Mouse (Mus musculus): Measurements from ENCODE around the gene Esrrg. TPM values are rescaled to one million over a fixed set of nuclear protein-coding genes. Genes with fewer than 3 reads are reported as not detected.

The Esrrg gene
- polyA plus RNA-seq, 1 experiment from 2014 or later = 2.2 TPM

- 55% methylated on average over 3 of the region's 3 CpGs for WGBS
Observed at GRCm38 (mm10) chr1:188118125-188118524, 509.5 kb downstream of the Esrrg start.

DNA sequence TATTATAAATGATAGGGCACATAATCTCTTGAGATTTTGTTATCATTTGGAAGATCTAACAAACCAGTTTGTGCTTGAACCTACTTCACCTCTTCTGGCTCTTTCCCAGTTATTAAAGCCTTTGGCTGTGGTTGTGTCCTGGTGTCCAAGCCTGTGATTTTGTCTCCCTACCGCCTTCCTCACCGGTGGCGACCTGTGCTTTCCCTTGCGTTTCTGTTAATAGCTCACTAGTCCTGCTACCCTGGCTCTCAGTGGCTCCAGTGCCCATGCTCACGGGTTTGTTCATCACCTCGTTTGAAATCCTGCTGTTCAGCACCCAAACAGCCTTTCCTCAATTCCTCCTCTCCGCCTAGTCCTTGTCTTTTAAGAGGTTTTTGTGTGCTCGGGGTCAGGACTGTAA, 511.2 kb downstream of the Esrrg start:
- Histone ChIP-seq H3K36me3 (replicated peaks; ENCODE audit: control insufficient read depth, insufficient read depth, low read depth, low read length) (no peaks in the 10 kb centered on the region), H3K4me3 (ENCODE audit: low read depth, low read length) (no peak overlapping the region), H3K9ac (replicated peaks; ENCODE audit: low read length) (no peak overlapping the region), H3K9me3 (replicated peaks; ENCODE audit: control insufficient read depth, low read length) (no peaks in the 10 kb centered on the region), H3K4me1 (ENCODE audit: control insufficient read depth, insufficient read depth, low read length) (no peaks in the 10 kb centered on the region), H3K27me3 (ENCODE audit: control insufficient read depth, insufficient read depth, low read length) (no peaks in the 10 kb centered on the region), H3K27ac (replicated peaks; ENCODE audit: low read depth, low read length) (no peak overlapping the region), H3K4me2 (ENCODE audit: low read depth, low read length) (no peak overlapping the region)
- DNase-seq (ENCODE audit: low spot score) = no peak
- 85% methylated on average over 8 of the region's 8 CpGs for WGBS
- ATAC-seq (replicated peaks; ENCODE audit: insufficient number of reproducible peaks, low FRiP score, low TSS enrichment, low read depth) = no peak

More at GRCm38 (mm10) chr1:188118125-188118524, 509.5 kb downstream of the Esrrg start:
- Histone ChIP-seq H3K36me3 (replicated peaks; ENCODE audit: control insufficient read depth, insufficient read depth, low read depth, low read length) (no peaks in the 10 kb centered on the region), H3K9ac (replicated peaks; ENCODE audit: low read length) (no peak overlapping the region), H3K4me1 (ENCODE audit: control insufficient read depth, insufficient read depth, low read length) (no peaks in the 10 kb centered on the region), H3K4me2 (ENCODE audit: low read depth, low read length) (no peak overlapping the region), H3K9me3 (replicated peaks; ENCODE audit: control insufficient read depth, low read length) (no peaks in the 10 kb centered on the region), H3K27me3 (ENCODE audit: control insufficient read depth, insufficient read depth, low read length) (no peaks in the 10 kb centered on the region), H3K27ac (replicated peaks; ENCODE audit: low read depth, low read length) (no peak overlapping the region), H3K4me3 (ENCODE audit: low read depth, low read length) (no peak overlapping the region)
- DNase-seq (ENCODE audit: low spot score) (no peak), ATAC-seq (replicated peaks; ENCODE audit: insufficient number of reproducible peaks, low FRiP score, low TSS enrichment, low read depth) (no peak)

DNA sequence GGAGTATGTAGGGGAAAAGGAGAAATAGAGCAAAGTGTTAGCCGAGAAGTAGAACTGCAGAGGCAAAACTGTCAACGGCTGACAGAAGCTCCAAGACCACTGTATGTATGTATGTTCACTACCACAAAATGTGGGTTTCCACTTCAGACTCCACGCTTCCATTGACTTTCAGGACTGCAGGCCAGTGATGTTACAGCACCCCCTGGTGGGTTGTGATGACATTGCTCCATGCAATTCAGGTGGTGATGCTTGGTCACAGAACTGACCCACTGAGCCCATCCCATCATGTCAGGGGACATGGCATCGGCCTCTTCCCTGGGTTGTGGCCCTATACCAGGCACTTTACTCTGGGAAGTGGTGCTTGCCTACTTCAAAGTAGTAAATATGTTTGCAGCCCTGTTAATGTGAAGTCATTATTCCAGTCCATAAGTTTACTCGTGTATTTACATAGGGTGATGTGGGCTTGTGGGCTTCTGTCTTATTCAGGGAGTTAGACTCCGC, 517.0 kb downstream of the Esrrg start:
- 92% methylated on average over 6 of the region's 6 CpGs for WGBS

GRCm38 (mm10) chr1:188136126-188136525, 527.5 kb downstream of the Esrrg start:
- H3K4me2 ChIP-seq (ENCODE audit: low read depth, low read length) = no peak overlapping the region
- no peak overlapping the region for H3K27ac ChIP-seq (replicated peaks; ENCODE audit: low read depth, low read length)
- 77% methylated on average over 5 of the region's 5 CpGs for WGBS
- no peak overlapping the region for H3K9ac ChIP-seq (replicated peaks; ENCODE audit: low read length)
- ATAC-seq (replicated peaks; ENCODE audit: insufficient number of reproducible peaks, low FRiP score, low TSS enrichment, low read depth) (no peak), DNase-seq (ENCODE audit: low spot score) (no peak)
- H3K36me3 ChIP-seq (replicated peaks; ENCODE audit: control insufficient read depth, insufficient read depth, low read depth, low read length) = no peaks in the 10 kb centered on the region
- no peaks in the 10 kb centered on the region for H3K9me3 ChIP-seq (replicated peaks; ENCODE audit: control insufficient read depth, low read length)
- no peak overlapping the region for H3K4me3 ChIP-seq (ENCODE audit: low read depth, low read length)
- H3K27me3 ChIP-seq (ENCODE audit: control insufficient read depth, insufficient read depth, low read length) = no peaks in the 10 kb centered on the region
- no peaks in the 10 kb centered on the region for H3K4me1 ChIP-seq (ENCODE audit: control insufficient read depth, insufficient read depth, low read length)

More for the DNA sequence above, 517.0 kb downstream of the Esrrg start:
- no peaks in the 10 kb centered on the region for H3K36me3 ChIP-seq (replicated peaks; ENCODE audit: control insufficient read depth, insufficient read depth, low read depth, low read length)
- ATAC-seq (replicated peaks; ENCODE audit: insufficient number of reproducible peaks, low FRiP score, low TSS enrichment, low read depth) (no peak), DNase-seq (ENCODE audit: low spot score) (no peak)
- H3K27me3 ChIP-seq (ENCODE audit: control insufficient read depth, insufficient read depth, low read length) = no peaks in the 10 kb centered on the region
- no peak overlapping the region for H3K27ac ChIP-seq (replicated peaks; ENCODE audit: low read depth, low read length)
- no peak overlapping the region for H3K4me2 ChIP-seq (ENCODE audit: low read depth, low read length)
- H3K9ac ChIP-seq (replicated peaks; ENCODE audit: low read length) = no peak overlapping the region
- H3K4me1 ChIP-seq (ENCODE audit: control insufficient read depth, insufficient read depth, low read length) = no peaks in the 10 kb centered on the region
- no peaks in the 10 kb centered on the region for H3K9me3 ChIP-seq (replicated peaks; ENCODE audit: control insufficient read depth, low read length)
- no peak overlapping the region for H3K4me3 ChIP-seq (ENCODE audit: low read depth, low read length)

- no peak overlapping the region for H3K4me2 ChIP-seq (ENCODE audit: low read depth, low read length)
- H3K36me3 ChIP-seq (replicated peaks; ENCODE audit: control insufficient read depth, insufficient read depth, low read depth, low read length) = no peaks in the 10 kb centered on the region
- no peak for ATAC-seq (replicated peaks; ENCODE audit: insufficient number of reproducible peaks, low FRiP score, low TSS enrichment, low read depth)
- H3K9me3 ChIP-seq (replicated peaks; ENCODE audit: control insufficient read depth, low read length) = no peaks in the 10 kb centered on the region
- 53% methylated on average over 4 of the region's 4 CpGs for WGBS
- no peak overlapping the region for H3K27ac ChIP-seq (replicated peaks; ENCODE audit: low read depth, low read length)
- DNase-seq (ENCODE audit: low spot score) = no peak
- H3K4me3 ChIP-seq (ENCODE audit: low read depth, low read length) = no peak overlapping the region
- H3K4me1 ChIP-seq (ENCODE audit: control insufficient read depth, insufficient read depth, low read length) = no peaks in the 10 kb centered on the region
- no peak overlapping the region for H3K9ac ChIP-seq (replicated peaks; ENCODE audit: low read length)
- H3K27me3 ChIP-seq (ENCODE audit: control insufficient read depth, insufficient read depth, low read length) = no peaks in the 10 kb centered on the region
Observed at GRCm38 (mm10) chr1:188139473-188139872, 530.9 kb downstream of the Esrrg start.

- Histone ChIP-seq H3K9ac (replicated peaks; ENCODE audit: low read length) (no peak overlapping the region), H3K27ac (replicated peaks; ENCODE audit: low read depth, low read length) (no peak overlapping the region), H3K4me1 (ENCODE audit: control insufficient read depth, insufficient read depth, low read length) (no peaks in the 10 kb centered on the region), H3K27me3 (ENCODE audit: control insufficient read depth, insufficient read depth, low read length) (no peaks in the 10 kb centered on the region), H3K4me2 (ENCODE audit: low read depth, low read length) (no peak overlapping the region), H3K4me3 (ENCODE audit: low read depth, low read length) (no peak overlapping the region), H3K36me3 (replicated peaks; ENCODE audit: control insufficient read depth, insufficient read depth, low read depth, low read length) (no peaks in the 10 kb centered on the region), H3K9me3 (replicated peaks; ENCODE audit: control insufficient read depth, low read length) (no peaks in the 10 kb centered on the region)
- WGBS = 74% methylated on average over 4 of the region's 4 CpGs
- DNase-seq (ENCODE audit: low spot score) = no peak
- no peak for ATAC-seq (replicated peaks; ENCODE audit: insufficient number of reproducible peaks, low FRiP score, low TSS enrichment, low read depth)
Observed at GRCm38 (mm10) chr1:188140221-188140620, 531.6 kb downstream of the Esrrg start.

DNA sequence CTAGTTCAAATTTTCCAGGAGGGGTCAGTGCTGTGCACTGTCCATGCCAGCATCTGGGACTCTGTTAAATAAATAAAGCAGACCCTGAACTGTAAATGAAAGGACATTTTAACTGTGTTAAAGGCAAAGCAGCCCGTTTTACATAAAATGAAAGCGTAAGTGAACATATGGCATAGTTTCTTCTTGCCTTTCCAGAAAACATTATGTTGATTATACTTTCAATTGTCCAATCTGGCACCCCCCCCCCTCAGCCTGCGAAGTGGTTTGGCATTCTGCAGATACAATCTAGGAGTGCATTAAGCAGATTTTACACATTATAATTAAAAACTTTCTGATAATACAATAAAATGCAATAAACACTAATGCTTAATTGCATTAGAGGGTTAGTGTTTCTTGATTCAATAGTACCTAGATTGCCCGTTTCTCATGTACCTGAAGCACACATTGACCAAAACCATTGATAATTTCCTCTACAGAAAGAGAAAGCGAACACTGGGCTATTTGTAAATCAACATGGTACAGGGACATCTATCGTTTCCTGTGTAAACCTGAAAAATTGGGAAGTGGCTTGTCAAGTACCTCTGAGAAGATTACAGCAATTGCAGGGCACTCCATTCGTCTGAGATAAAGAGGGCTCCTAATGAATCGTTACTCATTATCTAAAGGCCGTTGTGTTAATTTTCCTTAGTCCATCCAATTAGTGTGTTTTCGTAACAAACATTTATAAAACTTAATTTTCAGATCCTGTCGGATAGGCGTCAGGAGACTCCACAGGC, 539.0 kb downstream of the Esrrg start:
- H3K9me3 ChIP-seq (replicated peaks; ENCODE audit: control insufficient read depth, low read length) = no peaks in the 10 kb centered on the region

DNA sequence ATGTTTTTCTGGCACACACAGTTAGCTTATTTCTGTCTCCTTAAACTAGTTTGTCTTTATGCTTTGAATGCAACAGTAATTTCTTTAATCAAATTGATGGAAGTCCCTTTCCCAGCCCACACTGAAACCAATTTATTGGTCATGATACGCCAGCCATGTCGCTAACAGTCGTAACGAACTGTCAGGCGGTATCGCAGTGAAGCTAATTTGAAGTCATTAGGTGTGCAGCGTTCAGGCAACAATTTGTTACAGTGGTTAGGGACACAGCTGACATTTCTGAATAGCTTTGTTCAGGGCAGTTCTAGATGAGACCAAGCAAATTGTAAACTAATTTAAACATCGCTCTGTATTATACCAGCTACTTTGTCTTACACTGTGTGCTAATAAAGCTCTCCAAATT, 542.5 kb downstream of the Esrrg start:
- ATAC-seq (replicated peaks; ENCODE audit: insufficient number of reproducible peaks, low FRiP score, low TSS enrichment, low read depth) = no peak
- Histone ChIP-seq H3K27ac (replicated peaks; ENCODE audit: low read depth, low read length) (no peak overlapping the region), H3K4me2 (ENCODE audit: low read depth, low read length) (no peak overlapping the region), H3K4me1 (ENCODE audit: control insufficient read depth, insufficient read depth, low read length) (no peaks in the 10 kb centered on the region), H3K4me3 (ENCODE audit: low read depth, low read length) (no peak overlapping the region), H3K27me3 (ENCODE audit: control insufficient read depth, insufficient read depth, low read length) (no peaks in the 10 kb centered on the region), H3K9me3 (replicated peaks; ENCODE audit: control insufficient read depth, low read length) (no peaks in the 10 kb centered on the region), H3K9ac (replicated peaks; ENCODE audit: low read length) (no peak overlapping the region), H3K36me3 (replicated peaks; ENCODE audit: control insufficient read depth, insufficient read depth, low read depth, low read length) (no peaks in the 10 kb centered on the region)
- WGBS = 80% methylated on average over 8 of the region's 8 CpGs
- DNase-seq (ENCODE audit: low spot score) = no peak

More for the DNA sequence above, 539.0 kb downstream of the Esrrg start:
- H3K4me2 ChIP-seq (ENCODE audit: low read depth, low read length) = no peak overlapping the region
- WGBS = 76% methylated on average over 12 of the region's 12 CpGs
- H3K27me3 ChIP-seq (ENCODE audit: control insufficient read depth, insufficient read depth, low read length) = no peaks in the 10 kb centered on the region
- no peak overlapping the region for H3K9ac ChIP-seq (replicated peaks; ENCODE audit: low read length)
- H3K36me3 ChIP-seq (replicated peaks; ENCODE audit: control insufficient read depth, insufficient read depth, low read depth, low read length) = no peaks in the 10 kb centered on the region
- H3K27ac ChIP-seq (replicated peaks; ENCODE audit: low read depth, low read length) = no peak overlapping the region
- DNase-seq (ENCODE audit: low spot score) = no peak
- no peak overlapping the region for H3K4me3 ChIP-seq (ENCODE audit: low read depth, low read length)
- no peaks in the 10 kb centered on the region for H3K4me1 ChIP-seq (ENCODE audit: control insufficient read depth, insufficient read depth, low read length)
- no peak for ATAC-seq (replicated peaks; ENCODE audit: insufficient number of reproducible peaks, low FRiP score, low TSS enrichment, low read depth)
